Mouse (Mus musculus): ENCODE results near the gene Fam25c. TPM values are rescaled to one million over a fixed set of nuclear protein-coding genes. Genes with fewer than 3 reads are reported as not detected.
"Not testable (repeated sequence)": the region's sequence is repeated elsewhere in the genome, so short reads cannot be mapped to it uniquely, and the experiment has no call there.

The Fam25c gene
- polyA plus RNA-seq, 1 experiment from 2014 or later: not detected

GRCm38 (mm10) chr14:34375941-34376340, 20.7 kb upstream of the Fam25c start:
- Histone ChIP-seq H3K4me3 (peak overlapping the region; percentile 14), H3K4me1 (peaks cover 56% of the 10 kb centered on the region), H3K36me3 (replicated peaks) (no peaks in the 10 kb centered on the region), H3K9me3 (no peaks in the 10 kb centered on the region), H3K27ac (replicated peaks) (peak overlapping the region; percentile 72; the same call in 1 of the 2 replicates), H3K27me3 (replicated peaks; ENCODE audit: low read depth, poor library complexity, severe bottlenecking) (no peaks in the 10 kb centered on the region)
- peak; percentile 22 for DNase-seq (ENCODE audit: low spot score)
- WGBS: 78% methylated on average over 5 of the region's 5 CpGs

GRCm38 (mm10) chr14:34375415-34375904, 20.2 kb upstream of the Fam25c start, which contains the start of gene Mmrn2:
Gene Mmrn2, plus strand, starts transcription at chr14:34375465.
- Histone ChIP-seq H3K4me3 (peak within 1 kb of the TSS; percentile 14), H3K27me3 (replicated peaks; ENCODE audit: low read depth, poor library complexity, severe bottlenecking) (no peaks in the 10 kb centered on the region), H3K27ac (replicated peaks) (peak within 1 kb of the TSS; percentile 72; the same call in 1 of the 2 replicates), H3K4me1 (peaks cover 56% of the 10 kb centered on the region), H3K36me3 (replicated peaks) (no peaks in the 10 kb centered on the region), H3K9me3 (no peaks in the 10 kb centered on the region)
- DNase-seq (ENCODE audit: low spot score): no peak
- 77% methylated on average over 13 of the region's 13 CpGs for WGBS

- DNase-seq (ENCODE audit: low spot score): no peak
- Histone ChIP-seq H3K36me3 (replicated peaks) (no peaks in the 10 kb centered on the region), H3K4me3 (peak within 1 kb of the TSS; percentile 14; the same call in 1 of the 2 replicates), H3K27ac (replicated peaks) (peak within 1 kb of the TSS; percentile 72), H3K27me3 (replicated peaks; ENCODE audit: low read depth, poor library complexity, severe bottlenecking) (no peaks in the 10 kb centered on the region), H3K4me1 (peaks cover 56% of the 10 kb centered on the region), H3K9me3 (no peaks in the 10 kb centered on the region)
- 72% methylated on average over 10 of the region's 10 CpGs for WGBS
Measured at GRCm38 (mm10) chr14:34374577-34374976, 19.3 kb upstream of the Fam25c start, which contains the start of gene Sncg. Gene Sncg, minus strand, starts transcription at chr14:34374789.

- WGBS: 70% methylated on average over 6 of the region's 6 CpGs
- Histone ChIP-seq H3K27ac (replicated peaks) (no peak overlapping the region), H3K9me3 (no peaks in the 10 kb centered on the region), H3K4me3 (no peak overlapping the region), H3K36me3 (replicated peaks) (no peaks in the 10 kb centered on the region), H3K27me3 (replicated peaks; ENCODE audit: low read depth, poor library complexity, severe bottlenecking) (no peaks in the 10 kb centered on the region), H3K4me1 (peaks cover 48% of the 10 kb centered on the region)
- DNase-seq (ENCODE audit: low spot score): no peak
Measured at GRCm38 (mm10) chr14:34373581-34373980, 18.3 kb upstream of the Fam25c start.

- H3K4me1 ChIP-seq: peaks cover 39% of the 10 kb centered on the region
- WGBS: 82% methylated on average over 6 of the region's 6 CpGs
- no peak overlapping the region for H3K27ac ChIP-seq (replicated peaks)
- no peak overlapping the region for H3K4me3 ChIP-seq
- no peaks in the 10 kb centered on the region for H3K27me3 ChIP-seq (replicated peaks; ENCODE audit: low read depth, poor library complexity, severe bottlenecking)
- no peaks in the 10 kb centered on the region for H3K36me3 ChIP-seq (replicated peaks)
- DNase-seq (ENCODE audit: low spot score): peak; percentile 49
- no peaks in the 10 kb centered on the region for H3K9me3 ChIP-seq
Measured at GRCm38 (mm10) chr14:34372646-34373045, 17.4 kb upstream of the Fam25c start.

- no peak for DNase-seq (ENCODE audit: low spot score)
- H3K27ac ChIP-seq (replicated peaks): no peak overlapping the region
- no peaks in the 10 kb centered on the region for H3K27me3 ChIP-seq (replicated peaks; ENCODE audit: low read depth, poor library complexity, severe bottlenecking)
- 88% methylated on average over 2 of the region's 2 CpGs for WGBS
- peaks cover 30% of the 10 kb centered on the region for H3K4me1 ChIP-seq
- no peaks in the 10 kb centered on the region for H3K9me3 ChIP-seq
- no peak overlapping the region for H3K4me3 ChIP-seq
- H3K36me3 ChIP-seq (replicated peaks): no peaks in the 10 kb centered on the region
Measured at GRCm38 (mm10) chr14:34371763-34372162, 16.5 kb upstream of the Fam25c start.

- peaks cover 23% of the 10 kb centered on the region for H3K4me1 ChIP-seq
- H3K27me3 ChIP-seq (replicated peaks; ENCODE audit: low read depth, poor library complexity, severe bottlenecking): no peaks in the 10 kb centered on the region
- no peak for DNase-seq (ENCODE audit: low spot score)
- no peaks in the 10 kb centered on the region for H3K9me3 ChIP-seq
- no peak overlapping the region for H3K4me3 ChIP-seq
- H3K27ac ChIP-seq (replicated peaks): no peak overlapping the region
- H3K36me3 ChIP-seq (replicated peaks): no peaks in the 10 kb centered on the region
- 85% methylated on average over 3 of the region's 3 CpGs for WGBS
Measured at GRCm38 (mm10) chr14:34370921-34371320, 15.7 kb upstream of the Fam25c start.

GRCm38 (mm10) chr14:34370203-34370602, 15.0 kb upstream of the Fam25c start:
- H3K27ac ChIP-seq (replicated peaks): no peak overlapping the region
- no peaks in the 10 kb centered on the region for H3K36me3 ChIP-seq (replicated peaks)
- 59% methylated on average over 3 of the region's 3 CpGs for WGBS
- DNase-seq (ENCODE audit: low spot score): no peak
- no peak overlapping the region for H3K4me3 ChIP-seq
- peaks cover under 1% of the 10 kb centered on the region; the same call in 1 of the 2 replicates for H3K27me3 ChIP-seq (replicated peaks; ENCODE audit: low read depth, poor library complexity, severe bottlenecking)
- H3K9me3 ChIP-seq: no peaks in the 10 kb centered on the region
- H3K4me1 ChIP-seq: peaks cover 17% of the 10 kb centered on the region

GRCm38 (mm10) chr14:34365147-34365507, 9.9 kb upstream of the Fam25c start:
- Histone ChIP-seq H3K4me3 (no peak overlapping the region), H3K27me3 (replicated peaks; ENCODE audit: low read depth, poor library complexity, severe bottlenecking) (peaks cover 40% of the 10 kb centered on the region), H3K36me3 (replicated peaks) (no peaks in the 10 kb centered on the region), H3K9me3 (no peaks in the 10 kb centered on the region), H3K4me1 (peaks cover 14% of the 10 kb centered on the region), H3K27ac (replicated peaks) (no peak overlapping the region)
- 88% methylated on average over 2 of the region's 2 CpGs for WGBS
- no peak for DNase-seq (ENCODE audit: low spot score)

GRCm38 (mm10) chr14:34364254-34365146, 9.3 kb upstream of the Fam25c start:
- Histone ChIP-seq H3K4me1 (peaks cover 14% of the 10 kb centered on the region), H3K4me3 (peak overlapping the region; percentile 59), H3K27me3 (replicated peaks; ENCODE audit: low read depth, poor library complexity, severe bottlenecking) (peaks cover 40% of the 10 kb centered on the region)
- H3K36me3 ChIP-seq (replicated peaks); H3K27ac ChIP-seq (replicated peaks); DNase-seq (ENCODE audit: low spot score); H3K9me3 ChIP-seq: not testable (repeated sequence)
- 75% methylated on average over 15 of the region's 15 CpGs for WGBS

GRCm38 (mm10) chr14:34363490-34364253, 8.4 kb upstream of the Fam25c start:
- Histone ChIP-seq H3K4me1 (peaks cover 14% of the 10 kb centered on the region), H3K27ac (replicated peaks) (peak overlapping the region; percentile 61), H3K36me3 (replicated peaks) (no peaks in the 10 kb centered on the region), H3K9me3 (no peaks in the 10 kb centered on the region), H3K4me3 (peak overlapping the region; percentile 59), H3K27me3 (replicated peaks; ENCODE audit: low read depth, poor library complexity, severe bottlenecking) (peaks cover 40% of the 10 kb centered on the region)
- DNase-seq (ENCODE audit: low spot score): peak; percentile 66
- WGBS: 1% methylated on average over 32 of the region's 32 CpGs

- no peaks in the 10 kb centered on the region for H3K36me3 ChIP-seq (replicated peaks)
- 26% methylated on average over 18 of the region's 18 CpGs for WGBS
- H3K4me1 ChIP-seq: peaks cover 14% of the 10 kb centered on the region
- peak overlapping the region; percentile 59 for H3K4me3 ChIP-seq
- peak; percentile 64 for DNase-seq (ENCODE audit: low spot score)
- H3K27me3 ChIP-seq (replicated peaks; ENCODE audit: low read depth, poor library complexity, severe bottlenecking): peaks cover 40% of the 10 kb centered on the region
- no peaks in the 10 kb centered on the region for H3K9me3 ChIP-seq
- peak overlapping the region; percentile 61 for H3K27ac ChIP-seq (replicated peaks)
Measured at GRCm38 (mm10) chr14:34362726-34363445, 7.7 kb upstream of the Fam25c start.
